Mouse (Mus musculus) B cell, adult 62 days (primary cell): ENCODE data around the gene Chmp4b. TPM values are rescaled to one million over a fixed set of nuclear protein-coding genes. Genes with fewer than 3 reads are reported as not detected.

Experiments
- total RNA-seq: library from RNA; stranded (reverse); gene quantifications from 4 replicates; pipeline ENCODE4 v1.2.4, GENCODE M21; 2023

Chmp4b gene
- 109 to 130 TPM (median 117 TPM) in 4 replicates for total RNA-seq

DNA sequence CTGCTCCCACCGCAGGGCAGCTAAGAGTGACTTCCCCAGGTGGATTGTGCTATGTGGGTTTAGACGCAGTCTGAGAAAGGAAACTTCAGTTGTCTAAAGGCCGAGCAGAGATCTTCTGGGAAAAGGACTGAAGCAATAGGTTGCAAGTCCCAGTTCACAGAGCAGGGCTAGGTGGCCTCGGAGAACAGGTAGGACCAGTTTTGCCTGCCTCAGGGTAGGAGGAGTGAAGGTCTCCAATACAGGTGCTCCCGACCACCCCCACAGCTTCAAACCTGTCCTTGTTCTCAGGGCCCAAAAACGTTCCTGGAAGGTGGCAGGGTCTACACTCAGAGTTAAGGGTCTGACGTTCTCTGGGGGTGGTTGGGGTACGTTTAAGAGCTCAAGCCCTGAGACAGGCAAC lies at the start of gene Chmp4b:
TSS of gene Chmp4b (plus strand) at position 343 of the 400 bp plus-strand sequence.

DNA sequence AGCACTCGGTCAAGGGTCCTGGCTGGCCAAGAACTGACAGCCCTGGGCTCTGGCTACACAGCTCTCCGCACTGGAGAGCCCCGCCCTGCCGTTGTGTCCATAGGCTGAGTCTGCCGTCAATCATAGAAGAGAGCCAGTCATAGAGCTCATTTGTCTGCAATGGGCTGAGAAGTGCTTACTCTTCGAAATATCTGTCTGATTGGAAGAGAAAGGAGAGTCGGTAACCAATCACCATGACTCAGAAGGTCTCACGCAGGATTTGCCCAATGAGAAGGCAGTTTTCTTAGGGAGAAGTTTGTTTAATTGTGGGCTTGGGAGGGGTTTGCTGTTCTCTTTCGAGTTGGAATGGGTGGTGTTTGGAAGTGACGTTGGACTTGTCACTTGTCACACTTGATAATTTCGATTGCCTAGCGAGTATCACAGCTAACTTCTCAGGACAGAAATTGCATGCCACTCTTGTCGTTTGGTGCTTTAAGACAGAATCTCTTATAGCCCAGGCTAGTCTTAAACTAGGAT lies 47.8 kb upstream of the Chmp4b start, which contains the start of gene Pxmp4:
TSS of gene Pxmp4 (minus strand) at position 71 of the 516 bp plus-strand sequence.

DNA sequence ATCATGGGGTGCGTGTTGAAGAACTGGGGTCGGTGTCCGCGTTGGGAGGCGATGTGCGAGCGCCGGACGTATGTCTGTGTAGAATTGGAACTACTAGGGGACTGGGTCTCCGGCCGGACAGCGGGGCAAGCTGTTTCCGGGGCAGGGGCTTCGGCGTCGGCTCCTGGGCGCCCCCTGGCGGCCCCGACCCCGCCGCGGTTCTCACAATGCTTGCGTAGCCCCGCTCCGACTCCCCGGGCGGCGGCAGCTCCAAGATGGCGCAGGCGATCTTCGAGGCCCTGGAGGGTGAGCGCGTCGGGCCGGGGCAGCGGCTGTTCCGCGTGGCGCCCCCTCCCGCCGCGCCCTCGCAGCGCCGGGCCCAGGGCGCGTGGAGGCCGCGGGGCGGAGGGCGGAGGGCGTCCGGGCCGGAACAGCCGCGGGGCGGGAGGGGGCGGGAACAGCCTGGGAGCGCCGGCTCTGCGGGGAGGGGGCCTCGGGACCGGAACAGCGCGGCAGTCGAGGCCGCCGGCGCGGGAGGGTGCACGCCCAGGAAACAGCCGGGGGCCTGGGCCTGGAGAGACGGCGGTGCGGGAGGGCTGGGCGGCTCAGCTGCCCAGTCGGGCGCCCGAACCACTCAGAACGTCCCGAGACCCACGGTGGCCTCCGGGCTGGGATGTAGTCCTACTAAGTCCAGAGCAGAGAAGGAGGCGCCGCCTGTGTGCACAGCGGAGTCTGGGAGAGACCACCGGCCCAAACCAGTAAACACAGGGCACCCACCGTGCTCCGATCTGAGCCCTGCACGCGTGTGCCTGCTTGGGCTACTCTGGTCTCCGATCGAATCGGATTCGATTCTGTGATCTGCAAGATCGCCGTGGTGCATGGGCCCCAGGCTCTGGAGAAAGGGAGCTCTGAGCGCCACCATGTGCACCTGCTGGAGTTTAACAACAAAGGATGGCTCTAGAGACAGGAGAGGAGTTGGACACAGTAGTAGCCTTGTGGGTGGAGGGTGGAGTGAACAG lies 38.1 kb upstream of the Chmp4b start, which contains the start of the genes Zfp341 and 4930519P11Rik:
TSS of gene Zfp341 (plus strand) at position 180 of the 998 bp plus-strand sequence.
TSS of gene 4930519P11Rik (minus strand) at position 320 of the 998 bp plus-strand sequence.

Other genes starting within 250 kb of the Chmp4b start
- gene Snta1, start 243.6 kb upstream of the Chmp4b start, total RNA-seq = 0.46 to 0.52 TPM (median 0.50 TPM) in 3 of 4 replicates, not detected in the other
- gene Cbfa2t2, start 215.2 kb upstream of the Chmp4b start, total RNA-seq = 33.9 to 49.6 TPM (median 43.9 TPM) in 4 replicates
- gene 1700003F12Rik, start 104.6 kb upstream of the Chmp4b start, total RNA-seq = 0.94 to 2.5 TPM (median 1.7 TPM) in 4 replicates
- 0.39 to 1.7 TPM (median 0.84 TPM) in 4 replicates for gene Actl10, start 99.9 kb upstream of the Chmp4b start, total RNA-seq
- gene Necab3, start 92.8 kb upstream of the Chmp4b start, total RNA-seq = 0.72 to 1.5 TPM (median 1.3 TPM) in 3 of 4 replicates, not detected in the other
- gene E2f1, start 81.8 kb upstream of the Chmp4b start, total RNA-seq = 3.8 to 5.3 TPM (median 4.9 TPM) in 4 replicates
- gene Pxmp4, start 48.0 kb upstream of the Chmp4b start, total RNA-seq = 7.4 to 10.4 TPM (median 8.4 TPM) in 4 replicates
- 6.4 to 8.7 TPM (median 7.2 TPM) in 4 replicates for gene Zfp341, start 38.4 kb upstream of the Chmp4b start, total RNA-seq
- gene 4930519P11Rik, start 38.3 kb upstream of the Chmp4b start, total RNA-seq = 1.3 TPM in 1 of 4 replicates, not detected in the others
- not detected in 4 replicates for gene Gm14214, start 118.3 kb downstream of the Chmp4b start, total RNA-seq
- gene Raly, start 139.4 kb downstream of the Chmp4b start, total RNA-seq = 154 to 169 TPM (median 162 TPM) in 4 replicates
- gene a, start 139.7 kb downstream of the Chmp4b start, total RNA-seq = not detected in 4 replicates
- 86.0 to 93.4 TPM (median 92.0 TPM) in 4 replicates for gene Eif2s2, start 241.2 kb downstream of the Chmp4b start, total RNA-seq